Mouse (Mus musculus) kidney, postnatal 0 days (tissue): ENCODE measurements around the gene Marc1. TPM values are rescaled to one million over a fixed set of nuclear protein-coding genes. Genes with fewer than 3 reads are reported as not detected.

Experiments used
- ATAC-seq: fragments of 200-750 bp; cut with Nextera tagmentation; replicated peaks from 2 replicates; pipeline ENCODE4 v1.8.0; 2017; ENCODE audit warnings: low read depth, moderate number of reproducible peaks, moderate TSS enrichment, moderate library complexity; ENCODE audit not compliant: low FRiP score
- DNase-seq: peaks from one replicate; pipeline ENCODE4 v3.0.0-alpha.2; 2016; ENCODE audit warnings: low spot score
- H3K27ac ChIP-seq: fragments of 300-500 bp; sonication (generic); 2 replicates; pipeline ENCODE4 v1.5.1; 2014; ENCODE audit warnings: mild to moderate bottlenecking
- H3K27me3 ChIP-seq: fragments of 300-500 bp; sonication (generic); 2 replicates; pipeline ENCODE4 v1.6.1; 2014; ENCODE audit warnings: low read length, mixed read lengths; ENCODE audit not compliant: insufficient read depth
- H3K36me3 ChIP-seq: fragments of 300-500 bp; sonication (generic); 2 replicates; pipeline ENCODE4 v1.6.1; 2014; ENCODE audit warnings: low read length, mixed read lengths; ENCODE audit not compliant: insufficient read depth
- H3K4me1 ChIP-seq: fragments of 300-500 bp; sonication (generic); replicated peaks from 2 replicates; pipeline ENCODE4 v1.6.1; 2014; ENCODE audit warnings: antibody characterized with exemption, low read length, mixed read lengths; ENCODE audit not compliant: insufficient read depth
- H3K4me2 ChIP-seq: fragments of 300-500 bp; sonication (generic); 2 replicates; pipeline ENCODE4 v1.6.1; 2014; ENCODE audit warnings: mild to moderate bottlenecking, low read length, moderate library complexity, mixed read lengths
- H3K4me3 ChIP-seq: fragments of 300-500 bp; sonication (generic); replicated peaks from 2 replicates; pipeline ENCODE4 v1.5.1; 2014; ENCODE audit warnings: low read depth, low read length
- H3K9ac ChIP-seq: fragments of 300-500 bp; sonication (generic); 2 replicates; pipeline ENCODE4 v1.6.1; 2014; ENCODE audit warnings: low read depth, low read length
- H3K9me3 ChIP-seq: fragments of 300-500 bp; sonication (generic); replicated peaks from 2 replicates; pipeline ENCODE4 v1.6.1; 2016; ENCODE audit warnings: low read length, inconsistent platforms, mixed read lengths
- CTCF ChIP-seq: IDR thresholded peaks from 2 replicates; pipeline ENCODE4 v1.5.1; 2016; ENCODE audit warnings: antibody characterized with exemption, low read depth, mild to moderate bottlenecking, moderate library complexity
- WGBS: fragments of 180-500 bp; shearing (Covaris S2); extraction: QIAGEN DNeasy Blood & Tissue Kit; methylation state at CpG from one replicate; pipeline ENCODE4 v1.1.7; 2014; 5-methylcytosine and 5-hydroxymethylcytosine counted together
- polyA plus RNA-seq: library from polyadenylated mRNA; unstranded; fragments of >200 nt; fragmentation: Nextera tagmentation; extraction: Ambion mirVana; gene quantifications from 2 replicates; pipeline ENCODE4 v1.2.1, GENCODE M21; 2015

The Marc1 gene
- polyA plus RNA-seq, 1 experiment from 2014 or later, result 0.29 TPM

GRCm38 (mm10) chr1:184844326-184845066 is 33.4 kb upstream of the Marc1 start:
- no peaks in the 10 kb centered on the region for H3K27me3 ChIP-seq
- no peaks in the 10 kb centered on the region for H3K9me3 ChIP-seq
- TF ChIP-seq CTCF, result peak; percentile 18; the same call in 1 of the 2 replicates
- H3K36me3 ChIP-seq, result peaks cover 7% of the 10 kb centered on the region; the same call in 1 of the 2 replicates
- WGBS, result 21% methylated on average over 15 of the region's 15 CpGs
- ATAC-seq (no peak), DNase-seq (peak; percentile 65)
- H3K4me1 ChIP-seq, result no peaks in the 10 kb centered on the region
- peak overlapping the region; percentile 94 for H3K27ac ChIP-seq
- peak overlapping the region; percentile 83 for H3K4me3 ChIP-seq
- H3K4me2 ChIP-seq, result peak overlapping the region; percentile 70
- H3K9ac ChIP-seq, result peak overlapping the region; percentile 84

GRCm38 (mm10) chr1:184837649-184838048 is 26.5 kb upstream of the Marc1 start:
- Histone ChIP-seq H3K9ac (no peak overlapping the region), H3K4me2 (no peak overlapping the region), H3K4me3 (no peak overlapping the region), H3K9me3 (no peaks in the 10 kb centered on the region), H3K27ac (no peak overlapping the region), H3K36me3 (peaks cover 28% of the 10 kb centered on the region), H3K27me3 (no peaks in the 10 kb centered on the region), H3K4me1 (no peaks in the 10 kb centered on the region)
- WGBS, result 66% methylated on average over 4 of the region's 4 CpGs
- DNase-seq (no peak), ATAC-seq (no peak)
- TF ChIP-seq CTCF, result no peak

DNA sequence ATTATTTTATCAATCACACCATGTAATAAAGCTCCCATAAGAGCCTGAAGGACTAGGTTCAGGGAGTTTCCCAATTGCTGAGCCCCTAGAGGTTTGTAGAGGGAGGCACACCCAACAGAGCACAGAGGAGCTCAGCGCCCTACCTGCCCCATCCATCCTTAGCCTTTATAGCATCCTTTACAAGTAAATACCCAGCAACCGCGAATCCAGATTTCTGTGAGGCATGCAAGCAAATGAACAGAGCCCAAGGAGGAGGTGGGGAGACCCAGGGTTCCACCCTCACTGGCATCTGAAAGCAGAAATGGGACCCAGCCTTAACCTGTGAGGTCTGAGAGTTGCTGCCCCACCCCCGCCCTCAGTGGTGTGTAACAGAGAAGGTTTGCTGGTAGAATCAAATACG is 25.2 kb upstream of the Marc1 start:
- DNase-seq, result no peak
- Histone ChIP-seq H3K9me3 (no peaks in the 10 kb centered on the region), H3K4me2 (no peak overlapping the region), H3K4me3 (no peak overlapping the region), H3K4me1 (no peaks in the 10 kb centered on the region), H3K27me3 (no peaks in the 10 kb centered on the region), H3K9ac (no peak overlapping the region), H3K36me3 (peaks cover 41% of the 10 kb centered on the region), H3K27ac (no peak overlapping the region)
- 80% methylated on average over 5 of the region's 5 CpGs for WGBS
- TF ChIP-seq CTCF, result no peak
- ATAC-seq, result no peak

DNA sequence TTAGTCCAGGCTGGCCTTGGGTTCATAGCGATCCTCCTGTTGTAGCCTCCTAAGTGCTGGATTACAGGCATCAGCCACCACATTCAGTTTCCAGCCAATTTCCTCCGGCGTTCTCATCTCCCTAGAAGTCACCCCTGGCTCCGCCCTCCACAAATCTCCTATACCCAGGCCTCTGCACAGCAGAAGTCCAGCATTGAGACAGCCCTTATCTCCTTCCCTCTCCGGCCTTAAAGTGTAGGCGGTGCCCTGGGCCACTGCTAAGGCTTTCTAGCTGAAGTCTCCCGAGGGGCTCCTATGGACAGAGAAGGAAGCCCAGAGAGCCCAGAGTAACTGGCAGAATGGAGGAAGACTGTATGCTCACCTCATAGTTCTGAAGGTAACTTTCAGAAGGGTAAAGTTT is 22.4 kb upstream of the Marc1 start:
- Histone ChIP-seq H3K9me3 (no peaks in the 10 kb centered on the region), H3K36me3 (peaks cover 43% of the 10 kb centered on the region), H3K27ac (no peak overlapping the region), H3K4me1 (no peaks in the 10 kb centered on the region), H3K4me2 (no peak overlapping the region), H3K4me3 (no peak overlapping the region), H3K9ac (no peak overlapping the region), H3K27me3 (no peaks in the 10 kb centered on the region)
- no peak for DNase-seq
- 88% methylated on average over 7 of the region's 7 CpGs for WGBS
- ATAC-seq, result no peak
- TF ChIP-seq CTCF, result no peak

DNA sequence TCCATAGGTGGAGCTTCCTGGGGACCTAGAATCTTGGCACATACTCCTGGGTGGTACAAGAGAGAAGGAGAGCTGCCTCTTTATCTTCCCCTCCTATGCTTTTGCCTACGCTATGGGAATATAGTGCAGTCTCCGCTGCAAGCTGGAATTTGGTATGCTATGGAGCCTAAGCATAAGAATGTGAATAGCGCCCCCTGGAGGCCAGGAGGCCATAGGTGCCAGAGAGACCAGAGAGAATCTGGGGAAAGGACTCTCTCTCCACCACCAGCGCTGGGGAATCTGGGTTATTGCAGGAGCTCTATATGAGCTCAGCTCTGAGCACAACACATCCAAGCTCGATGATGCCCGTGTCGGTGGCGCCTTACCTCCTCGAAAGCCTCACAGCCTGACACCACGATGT is 21.1 kb upstream of the Marc1 start:
- H3K9ac ChIP-seq, result no peak overlapping the region
- peak; percentile 57 for TF ChIP-seq CTCF
- H3K4me3 ChIP-seq, result no peak overlapping the region
- peaks cover 38% of the 10 kb centered on the region for H3K36me3 ChIP-seq
- H3K27ac ChIP-seq, result no peak overlapping the region
- no peaks in the 10 kb centered on the region for H3K4me1 ChIP-seq
- ATAC-seq (no peak), DNase-seq (no peak)
- H3K9me3 ChIP-seq, result no peaks in the 10 kb centered on the region
- 84% methylated on average over 10 of the region's 10 CpGs for WGBS
- no peak overlapping the region for H3K4me2 ChIP-seq
- H3K27me3 ChIP-seq, result no peaks in the 10 kb centered on the region

GRCm38 (mm10) chr1:184829897-184830296 is 18.8 kb upstream of the Marc1 start:
- WGBS, result 84% methylated on average over 8 of the region's 8 CpGs
- no peak overlapping the region for H3K4me2 ChIP-seq
- no peak overlapping the region for H3K9ac ChIP-seq
- no peaks in the 10 kb centered on the region for H3K27me3 ChIP-seq
- peaks cover 39% of the 10 kb centered on the region for H3K36me3 ChIP-seq
- no peak overlapping the region for H3K27ac ChIP-seq
- H3K9me3 ChIP-seq, result no peaks in the 10 kb centered on the region
- no peak for TF ChIP-seq CTCF
- ATAC-seq (no peak), DNase-seq (no peak)
- no peaks in the 10 kb centered on the region for H3K4me1 ChIP-seq
- no peak overlapping the region for H3K4me3 ChIP-seq
